In genomic region chr12:92818610-92819009, GRCm38 (mm10) we compare ENCODE assay signal across 22 mouse cellular contexts.
"Had no signal": no experiment of that assay in that cellular context is flagged by ENCODE, and none has a peak within 500 bp of the region (broad histone marks: within the 10 kb centered on the region; RNA-seq: fewer than 3 reads in every experiment).

No protein-coding gene starts in this region.

- H3K27ac ChIP-seq: heart, adult 2 months; heart, embryonic 13.5 days; heart, embryonic 15.5 days; hindbrain, embryonic 15.5 days; hindbrain, postnatal 0 days; limb, embryonic 13.5 days; limb, embryonic 15.5 days; liver, embryonic 12.5 days had no signal

- H3K4me2 ChIP-seq: heart, embryonic 11.5 days; heart, embryonic 13.5 days; heart, embryonic 15.5 days; hindbrain, embryonic 15.5 days; limb, embryonic 13.5 days; limb, embryonic 15.5 days; liver, embryonic 12.5 days had no signal

- ATAC-seq: forebrain, postnatal 0 days; hindbrain, postnatal 0 days; intestine, embryonic 16.5 days; liver, embryonic 12.5 days had no signal

- H3K4me3 ChIP-seq: heart, adult 2 months; heart, embryonic 13.5 days; heart, embryonic 15.5 days; hindbrain, embryonic 15.5 days; limb, embryonic 13.5 days; limb, embryonic 15.5 days; liver, embryonic 12.5 days had no signal

- H3K9me3 ChIP-seq: heart, embryonic 13.5 days; heart, embryonic 15.5 days; hindbrain, embryonic 15.5 days; limb, embryonic 13.5 days; limb, embryonic 15.5 days; liver, embryonic 12.5 days had no signal

- H3K36me3 ChIP-seq: heart, embryonic 13.5 days; heart, embryonic 15.5 days; hindbrain, embryonic 15.5 days; limb, embryonic 13.5 days; limb, embryonic 15.5 days; liver, embryonic 12.5 days had no signal

- H3K27me3 ChIP-seq: heart, embryonic 13.5 days; heart, embryonic 15.5 days; hindbrain, embryonic 15.5 days; limb, embryonic 13.5 days; limb, embryonic 15.5 days; liver, embryonic 12.5 days had no signal

- H3K9ac ChIP-seq: forebrain, postnatal 0 days; heart, embryonic 13.5 days; heart, embryonic 15.5 days; hindbrain, embryonic 15.5 days; limb, embryonic 13.5 days; limb, embryonic 15.5 days; liver, embryonic 12.5 days had no signal

- DNase-seq: forebrain, postnatal 0 days; gastrocnemius, postnatal 14 days; gastrocnemius, postnatal 36 days; heart, adult 2 months; heart, postnatal 14 days; heart, postnatal 36 days; kidney, adult 11 months; kidney, adult 9 months; kidney, postnatal 10 days; kidney, postnatal 25 days; layer of hippocampus, adult 9-11 months; layer of hippocampus, postnatal 36 days; left cerebral cortex, postnatal 4 days had no signal

- H3K4me1 ChIP-seq: heart, embryonic 13.5 days; heart, embryonic 15.5 days; hindbrain, embryonic 15.5 days; limb, embryonic 13.5 days; limb, embryonic 15.5 days; liver, embryonic 12.5 days had no signal
